Mouse (Mus musculus) natural killer cell, adult 2 months (primary cell): ENCODE results near the gene Fsd1.

Source experiments
- DNase-seq, 2 experiments: peaks; one replicate each; pipeline ENCODE4 v3.0.0; 2022; ENCODE audit warnings: low spot score in 2 of 2

The Fsd1 gene

DNA sequence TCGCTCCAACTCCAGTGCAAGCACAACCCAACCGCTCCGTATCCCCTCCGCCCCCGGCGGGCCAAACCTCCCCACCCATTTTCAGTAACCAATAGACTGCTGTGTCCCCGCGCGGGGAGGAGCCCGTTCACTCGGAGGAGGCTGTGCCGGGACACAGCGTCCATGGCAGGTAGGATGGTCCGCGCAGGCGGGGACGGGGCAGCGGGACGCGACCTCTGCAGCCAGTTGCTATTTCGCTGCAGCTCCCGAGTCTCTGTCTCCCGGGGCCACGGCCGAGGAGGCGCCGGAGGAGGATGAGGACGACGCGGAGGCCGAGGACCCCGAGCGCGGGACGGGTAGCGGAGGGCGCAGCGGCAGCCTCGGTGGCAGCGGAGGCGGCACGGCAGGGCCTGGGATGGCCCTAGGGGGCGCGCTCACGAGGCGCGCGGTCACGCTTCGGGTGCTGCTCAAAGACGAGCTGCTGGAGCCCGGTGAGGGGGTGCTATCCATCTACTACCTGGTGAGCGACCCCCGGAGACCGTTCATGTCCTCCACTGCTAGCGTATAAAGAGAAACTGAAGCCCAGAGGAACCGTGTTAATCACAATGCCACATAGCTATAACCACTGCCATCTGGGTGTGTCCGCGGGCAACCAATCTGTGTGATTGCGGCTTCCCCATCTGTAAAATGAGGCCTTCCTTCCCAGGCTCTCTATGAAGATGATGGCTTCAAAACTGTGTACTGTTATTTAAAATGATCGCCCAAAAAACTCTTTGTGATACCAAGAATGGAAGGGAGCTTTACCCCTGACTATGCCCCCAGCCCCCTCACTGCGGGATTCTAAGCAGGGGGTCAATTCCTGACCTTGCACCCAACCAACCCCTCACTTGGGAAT, 23.0 kb downstream of the Fsd1 start:
- peak; percentile 80 to 86 for DNase-seq

DNA sequence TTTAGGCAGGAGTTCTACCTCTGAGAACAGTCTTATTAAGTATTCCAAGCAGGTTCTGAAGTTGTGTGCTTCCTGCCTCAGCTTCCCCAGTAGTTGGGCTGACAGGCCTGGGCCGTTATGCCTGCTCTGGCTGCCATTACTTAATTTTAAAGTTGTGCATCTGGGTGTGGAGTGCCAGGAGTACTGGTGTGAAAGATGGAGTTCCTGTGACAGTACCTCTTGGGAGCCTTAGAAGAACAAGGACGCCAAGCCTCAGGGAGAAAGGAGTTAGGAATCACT, 23.6 kb downstream of the Fsd1 start:
- no peak for DNase-seq

DNA sequence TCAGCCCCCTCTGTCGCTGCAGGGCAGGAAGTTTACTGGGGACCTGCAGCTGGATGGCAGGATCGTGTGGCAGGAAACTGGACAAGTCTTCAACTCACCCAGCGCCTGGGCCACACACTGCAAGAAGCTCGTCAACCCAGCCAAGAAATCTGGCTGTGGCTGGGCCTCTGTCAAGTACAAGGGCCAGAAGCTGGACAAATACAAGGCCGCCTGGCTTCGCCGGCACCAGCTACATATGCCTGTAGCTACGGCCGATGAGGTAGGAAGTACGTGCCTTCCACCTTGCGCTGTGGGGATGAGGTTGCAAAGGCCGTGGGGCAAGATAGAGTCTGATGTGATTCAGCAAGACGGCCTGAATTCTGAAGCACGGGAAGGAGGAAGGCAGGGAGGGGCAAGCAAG, 23.9 kb downstream of the Fsd1 start:
- DNase-seq = no peak

DNA sequence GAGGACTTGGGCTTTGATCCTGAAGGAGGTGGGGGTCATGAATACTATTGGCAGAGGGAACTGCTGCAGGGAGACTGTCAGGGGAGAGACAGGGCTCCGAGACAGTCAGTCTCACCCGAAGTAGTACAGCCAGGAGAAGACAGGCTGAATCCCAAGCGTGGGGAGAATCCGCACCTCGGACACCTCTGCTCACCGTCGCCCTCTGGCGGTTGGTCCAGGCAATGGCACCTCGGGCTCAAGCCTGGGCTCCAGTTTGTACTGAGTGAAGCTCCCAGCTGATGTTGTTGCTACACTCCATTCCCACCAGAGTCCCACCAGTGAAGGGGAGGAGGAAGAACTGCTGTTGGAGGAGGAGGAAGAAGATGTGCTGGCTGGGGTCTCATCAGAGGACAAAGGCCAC, 24.4 kb downstream of the Fsd1 start:
- DNase-seq = peak; percentile 60 to 78

DNA sequence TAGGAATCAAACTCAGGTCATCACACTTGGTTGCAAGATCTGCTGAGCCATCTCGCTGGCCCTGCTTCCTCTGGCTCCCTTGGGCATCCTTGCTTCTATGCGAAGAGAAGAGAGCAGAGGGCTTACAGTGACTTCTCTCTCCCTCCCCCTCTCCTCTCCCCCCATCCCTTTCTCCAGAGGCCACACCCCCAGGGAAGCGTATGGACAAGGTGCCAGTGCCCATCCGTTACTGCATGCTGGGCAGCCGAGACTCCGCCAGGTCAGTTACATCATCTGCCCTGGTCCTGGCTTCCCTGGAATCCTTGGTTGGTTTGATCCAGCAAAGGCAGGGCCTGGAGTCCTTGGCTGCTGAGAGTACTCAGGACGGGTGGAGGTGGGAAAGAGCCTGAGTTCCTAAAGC, 25.1 kb downstream of the Fsd1 start:
- no peak for DNase-seq

DNA sequence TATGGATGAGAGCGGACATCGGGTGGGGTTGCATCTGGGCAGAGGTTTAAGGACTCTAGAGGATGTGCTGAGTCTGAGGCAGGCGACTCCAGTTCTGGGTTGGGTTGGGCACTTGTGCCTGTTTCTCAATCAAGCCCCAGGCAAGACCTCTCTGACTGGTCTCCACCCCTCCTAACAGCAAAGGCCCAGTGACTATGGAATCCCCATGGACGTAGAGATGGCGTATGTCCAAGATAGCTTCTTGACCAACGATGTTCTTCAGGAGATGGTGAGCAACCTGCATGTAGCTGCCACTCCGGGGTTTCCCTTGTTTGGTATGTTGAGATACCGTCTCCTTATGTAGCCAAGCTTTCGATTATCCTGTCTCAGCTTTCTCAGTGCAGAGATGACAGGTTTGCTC, 29.0 kb downstream of the Fsd1 start:
- DNase-seq = no peak

DNA sequence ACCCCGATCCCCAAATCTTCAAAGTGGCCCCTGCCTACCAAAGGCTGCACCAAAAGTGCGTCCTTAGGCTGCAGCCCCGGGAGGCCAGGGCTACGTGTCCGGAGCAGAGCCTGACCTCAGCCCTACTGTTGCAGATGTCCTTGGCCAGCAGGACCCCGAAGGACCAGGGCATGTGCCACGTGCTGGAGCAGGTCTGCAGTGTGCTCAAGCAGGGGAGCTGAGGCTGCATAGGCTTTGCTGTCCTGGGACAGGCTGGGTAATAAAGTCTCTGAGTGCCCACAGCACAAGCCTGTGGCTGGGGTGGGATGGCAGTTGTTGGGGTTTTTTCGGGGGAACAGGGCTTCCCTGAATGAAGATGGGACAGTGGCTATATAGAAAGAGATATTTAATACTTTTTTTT, 30.1 kb downstream of the Fsd1 start:
- DNase-seq = no peak

DNA sequence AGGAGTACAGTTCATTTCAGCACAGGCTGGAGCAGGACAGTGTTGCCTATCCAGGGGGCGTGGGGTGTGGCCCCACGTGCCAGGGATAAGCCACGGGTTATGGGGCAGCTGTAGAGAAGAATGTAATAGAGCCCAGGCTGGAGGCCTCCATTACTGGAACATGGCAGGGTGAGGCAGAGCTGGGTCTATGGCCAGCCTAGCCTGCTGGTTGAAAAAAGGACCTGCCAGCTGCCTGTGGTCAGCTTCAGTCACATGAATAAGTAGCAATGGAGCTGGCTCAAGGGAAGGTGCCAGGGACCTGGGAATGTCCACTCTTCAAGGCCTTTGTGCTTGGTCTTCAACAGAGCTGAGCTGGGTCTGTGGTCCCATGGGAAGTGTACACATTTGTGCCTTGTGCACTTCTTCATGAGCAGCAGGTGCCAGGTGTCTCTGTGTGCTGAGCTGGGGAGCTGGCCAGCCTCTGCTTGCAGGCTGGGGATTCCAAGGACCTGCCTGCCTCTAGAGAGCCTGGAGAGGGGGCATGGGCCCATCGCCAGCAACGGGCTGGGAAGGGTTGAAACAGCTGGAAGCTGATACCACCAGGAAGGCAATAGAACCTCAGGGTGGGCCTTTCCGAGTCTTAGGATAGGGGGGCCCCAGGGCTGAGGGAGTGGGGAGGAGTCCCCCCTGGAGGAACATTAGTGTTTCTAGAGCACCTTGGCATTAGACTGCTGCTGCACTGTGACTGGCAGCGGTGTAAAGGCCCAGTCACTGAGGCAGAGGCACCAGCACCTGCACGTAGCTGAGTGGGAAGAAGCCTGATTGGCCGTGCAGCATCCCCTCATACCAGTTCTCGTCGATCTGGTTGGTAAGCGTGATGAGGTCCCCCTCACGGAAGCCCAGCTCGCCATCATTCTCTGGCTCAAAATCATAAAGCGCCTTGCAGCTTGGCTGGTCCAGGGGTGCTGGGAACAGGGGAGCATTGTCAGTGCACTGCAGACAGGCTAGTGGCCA, 30.8 kb downstream of the Fsd1 start:
- DNase-seq = no peak

DNA sequence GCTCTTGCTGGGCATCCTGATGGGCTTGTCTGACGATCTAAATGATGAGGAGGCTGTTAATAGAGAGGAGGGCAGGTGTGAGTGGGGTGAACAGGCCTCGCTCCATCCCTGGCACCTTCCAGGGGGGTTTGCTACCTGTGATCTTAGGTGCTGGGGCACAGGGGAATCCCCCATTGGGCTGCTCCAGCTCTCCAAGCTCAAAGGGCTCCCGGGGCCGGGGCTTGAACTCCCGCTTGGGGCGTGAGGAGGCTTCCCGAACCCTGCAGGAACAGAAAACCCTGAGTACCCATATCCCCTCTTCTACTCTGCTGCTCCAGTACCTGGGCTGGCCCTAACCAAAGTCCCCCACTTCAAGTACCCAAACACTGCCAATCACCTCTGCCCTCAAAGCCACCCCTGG, 31.5 kb downstream of the Fsd1 start:
- no peak for DNase-seq

DNA sequence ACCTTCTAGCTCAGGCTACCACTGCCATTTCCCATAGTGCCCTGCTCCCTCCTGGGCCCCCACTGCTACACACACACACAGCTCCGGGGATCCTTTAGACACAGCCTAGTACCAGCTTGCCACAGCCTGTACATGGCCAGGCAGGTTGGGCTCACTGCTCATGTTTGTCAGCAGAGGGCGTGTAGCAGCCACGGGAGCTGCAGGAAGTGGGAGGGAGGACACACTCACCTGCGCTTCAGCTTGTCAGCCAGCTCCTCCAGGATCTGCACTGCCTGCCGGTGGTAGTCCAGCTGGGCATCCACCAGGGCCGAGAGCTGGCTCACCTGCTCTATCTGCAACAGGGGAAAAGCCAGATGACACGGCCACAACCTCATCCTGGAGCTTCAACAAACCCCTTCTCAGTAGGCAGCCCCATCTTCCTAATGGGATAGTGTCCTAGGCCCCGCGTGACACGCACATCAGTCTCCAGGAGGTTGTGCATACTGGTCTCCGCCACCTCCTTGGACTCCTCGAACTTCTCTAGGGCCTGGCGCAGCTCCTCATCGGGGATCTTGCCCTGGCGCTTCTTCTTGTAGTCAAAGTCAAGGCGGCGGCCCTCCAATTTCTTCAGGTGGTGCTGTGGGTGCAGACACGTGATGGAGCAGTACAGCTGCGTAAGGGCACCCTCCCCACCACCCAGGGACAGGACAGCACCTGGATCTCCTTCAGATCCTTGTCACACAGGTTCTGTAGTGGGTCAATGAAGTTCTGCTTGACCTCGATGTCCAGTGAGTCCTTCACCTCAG, 32.2 kb downstream of the Fsd1 start:
- peak in 1 of 2 experiments; percentile 53 for DNase-seq

DNA sequence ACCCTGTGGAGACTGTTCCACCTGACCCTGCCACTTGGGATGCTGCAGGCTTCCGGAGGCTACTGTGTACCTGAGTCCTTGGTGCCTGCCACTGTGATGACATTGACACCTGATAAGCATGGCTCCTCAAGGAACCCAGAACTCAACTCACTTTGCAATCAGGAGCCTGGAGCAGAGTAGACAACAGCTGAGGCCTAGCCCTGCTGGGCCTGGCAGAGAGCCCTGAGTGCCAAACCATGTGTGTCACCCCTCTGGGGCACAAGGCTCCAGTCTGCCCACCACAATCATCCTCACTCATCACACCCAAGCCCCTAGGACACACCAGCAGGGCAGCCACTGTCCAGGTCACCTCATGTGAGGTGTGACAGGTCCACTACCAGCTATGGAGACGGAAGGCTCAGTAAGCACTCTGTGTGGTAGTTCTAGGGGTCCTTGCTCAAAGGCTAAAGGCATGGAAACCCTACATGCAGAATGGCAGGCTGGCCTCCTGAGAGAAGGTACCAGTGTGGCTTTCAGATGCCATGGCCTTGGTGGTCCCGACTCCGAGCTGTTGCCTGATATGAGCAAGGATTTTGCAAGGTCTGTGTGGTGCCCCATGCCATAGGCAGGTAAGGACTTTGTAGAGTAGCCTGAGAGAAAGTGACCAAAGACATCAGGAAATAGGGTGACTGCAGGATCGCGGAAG, 34.2 kb downstream of the Fsd1 start:
- no peak for DNase-seq

DNA sequence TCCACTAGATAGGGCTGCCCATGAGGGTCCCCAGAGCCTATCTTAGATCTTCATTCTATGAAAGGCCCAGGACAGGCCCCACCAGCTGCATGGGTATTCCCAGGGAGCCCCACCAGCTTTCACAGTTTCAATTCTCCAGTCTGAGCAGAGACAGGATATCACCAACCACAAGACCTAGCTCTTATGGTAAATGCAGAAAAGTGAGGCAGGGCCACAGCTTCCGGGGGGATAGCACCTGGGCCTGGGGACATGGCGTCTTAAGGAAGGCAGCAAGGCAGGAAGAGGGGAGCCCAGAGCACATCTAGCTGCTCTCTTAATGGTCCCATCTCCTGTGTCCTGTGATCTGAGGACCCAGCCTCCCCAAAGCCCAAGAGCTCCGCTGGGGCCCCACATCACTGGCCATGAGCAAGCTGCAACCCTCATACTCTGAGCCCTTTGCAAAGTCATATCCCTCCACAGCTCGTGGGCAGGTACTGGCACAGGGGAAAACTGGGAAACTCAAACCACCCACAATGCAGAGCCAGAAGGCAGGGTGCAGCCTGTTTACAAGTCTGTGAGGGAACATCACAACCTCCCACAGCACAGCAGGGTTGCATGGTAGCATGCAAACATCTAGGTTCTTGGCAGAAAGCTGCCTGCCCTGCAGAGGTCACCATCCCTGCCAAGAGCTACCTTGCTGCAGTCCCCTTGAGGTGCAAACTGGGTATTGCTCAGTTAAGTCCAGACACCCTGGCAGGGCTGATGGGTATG, 35.0 kb downstream of the Fsd1 start:
- DNase-seq = peak in 1 of 2 experiments; percentile 30

DNA sequence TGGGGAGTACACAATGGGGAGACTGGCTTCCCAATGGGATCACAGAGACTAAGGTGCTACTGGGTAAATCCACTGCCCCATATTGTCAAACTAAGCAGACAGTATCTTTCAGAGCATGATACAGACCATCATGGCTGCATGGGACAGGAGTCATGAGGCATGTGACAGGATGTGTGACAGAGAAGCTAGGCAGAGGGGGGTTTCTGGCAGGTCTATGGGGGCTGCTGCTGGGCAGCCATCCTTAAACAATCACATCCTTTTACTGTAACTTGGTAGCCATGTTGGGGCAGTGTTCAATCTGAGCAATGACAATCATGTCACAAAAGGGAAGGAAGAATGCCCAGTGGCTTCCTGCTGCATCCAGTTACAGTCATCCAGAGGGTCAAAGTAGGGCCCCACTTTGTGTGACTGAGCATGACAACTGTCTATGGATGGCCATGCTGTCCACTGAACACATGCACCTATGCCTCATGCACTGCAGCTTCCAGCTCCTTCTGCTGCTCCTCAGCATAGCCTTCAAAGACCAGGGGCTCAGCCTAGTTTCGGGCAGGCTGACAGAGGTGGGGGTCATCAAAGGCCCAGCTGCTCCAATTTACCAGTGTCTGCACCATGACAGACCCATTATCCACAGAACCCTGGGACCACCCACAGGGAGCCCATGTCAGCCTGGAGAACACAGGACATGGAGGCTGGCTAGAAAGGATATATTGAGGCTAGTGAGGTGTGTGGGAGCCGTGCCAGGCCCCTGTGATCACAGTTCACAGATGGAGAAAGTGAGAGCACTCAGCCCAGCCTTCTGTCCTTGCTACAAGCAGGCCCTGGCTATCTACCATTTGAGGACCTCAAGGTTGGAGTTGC, 36.1 kb downstream of the Fsd1 start:
- peak in 1 of 2 experiments; percentile 59 for DNase-seq

DNA sequence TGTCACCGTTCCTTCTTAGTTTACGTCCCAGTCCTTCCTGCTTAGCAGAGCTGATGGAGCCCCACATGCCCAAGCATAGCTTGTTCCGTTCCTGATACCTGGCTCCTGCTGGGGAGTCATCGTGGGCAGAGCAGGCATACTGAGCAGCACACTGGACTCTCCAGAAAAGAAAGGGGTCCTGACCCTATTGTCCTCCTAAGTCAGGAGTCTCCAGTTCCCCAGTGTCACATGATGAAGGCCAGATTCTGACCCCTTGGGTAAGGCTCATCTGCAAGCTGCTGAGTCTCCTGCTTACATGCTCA, 36.6 kb downstream of the Fsd1 start:
- no peak for DNase-seq

DNA sequence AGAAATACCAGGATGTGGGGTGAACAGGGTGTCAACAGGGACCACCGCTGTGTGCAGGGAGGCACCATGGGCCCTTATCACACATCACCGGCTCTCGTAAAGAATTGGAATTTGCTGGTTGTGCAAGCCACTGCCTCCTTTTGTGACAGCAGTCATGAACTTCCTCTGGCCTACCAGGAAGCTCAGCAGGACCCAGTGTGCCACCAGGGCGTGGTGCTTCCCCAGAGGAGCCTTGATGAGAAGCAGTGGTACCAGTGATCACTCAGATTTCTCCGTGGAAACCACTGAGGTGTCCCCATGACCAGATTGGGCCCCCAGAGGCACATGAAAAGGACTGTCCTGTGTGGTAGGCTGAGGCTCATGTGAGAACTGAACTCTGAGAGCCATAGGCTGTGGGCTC, 37.1 kb downstream of the Fsd1 start:
- DNase-seq = no peak

DNA sequence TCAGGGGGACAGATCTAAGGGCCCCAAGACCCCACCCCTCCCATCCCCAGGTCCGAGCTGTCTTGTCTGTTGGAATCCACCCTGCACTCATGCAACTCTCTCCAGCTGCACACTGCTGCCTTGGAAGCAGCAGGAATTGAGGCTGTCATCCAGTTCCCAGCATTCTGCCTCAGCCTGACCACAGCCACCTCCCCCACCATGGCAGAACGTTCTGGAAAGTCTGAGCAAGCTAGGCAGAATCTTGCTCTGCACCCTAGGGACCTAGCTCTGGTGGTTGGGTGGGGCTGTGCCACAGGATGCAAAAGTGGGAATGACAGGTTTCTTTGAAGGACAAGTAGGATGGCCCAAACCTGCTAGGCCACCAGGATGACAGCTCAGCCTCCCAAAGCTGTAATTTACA, 38.2 kb downstream of the Fsd1 start:
- DNase-seq = no peak

DNA sequence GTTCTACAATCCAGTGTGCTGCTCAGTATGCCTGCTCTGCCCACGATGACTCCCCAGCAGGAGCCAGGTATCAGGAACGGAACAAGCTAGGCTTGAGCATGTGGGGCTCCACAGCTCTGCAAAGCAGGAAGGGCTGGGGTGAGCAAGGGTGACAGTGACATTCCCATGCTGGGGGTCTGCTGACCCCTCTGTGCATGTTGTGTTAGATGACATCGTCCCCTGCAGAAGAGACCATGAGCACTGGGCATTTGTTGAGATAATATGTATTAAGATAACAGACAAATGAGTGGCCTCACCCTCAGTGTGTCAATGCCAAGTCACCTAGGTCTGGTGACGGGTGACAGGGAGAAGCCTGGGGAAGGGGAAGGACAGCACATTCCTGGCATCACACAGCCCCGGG, 38.6 kb downstream of the Fsd1 start:
- DNase-seq = no peak

DNA sequence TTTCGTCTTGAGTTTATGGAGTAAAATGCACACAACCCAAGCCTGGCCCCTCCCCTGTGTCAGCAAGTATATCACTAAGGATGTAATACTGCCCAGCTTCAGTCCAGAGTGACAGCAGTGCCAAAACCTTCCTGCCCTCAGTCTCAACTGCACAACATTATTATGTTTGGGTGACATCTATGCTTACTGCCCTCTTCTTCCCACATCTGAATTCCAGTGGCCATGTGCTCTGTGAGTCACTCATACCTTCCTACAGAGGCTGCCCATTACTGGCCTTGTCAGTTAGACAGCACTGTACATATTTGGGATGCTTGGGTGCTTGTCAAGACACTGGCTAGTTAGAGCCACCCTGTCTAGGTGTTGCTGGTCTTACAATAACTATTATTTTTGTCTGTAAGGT, 40.0 kb downstream of the Fsd1 start:
- DNase-seq = no peak

DNA sequence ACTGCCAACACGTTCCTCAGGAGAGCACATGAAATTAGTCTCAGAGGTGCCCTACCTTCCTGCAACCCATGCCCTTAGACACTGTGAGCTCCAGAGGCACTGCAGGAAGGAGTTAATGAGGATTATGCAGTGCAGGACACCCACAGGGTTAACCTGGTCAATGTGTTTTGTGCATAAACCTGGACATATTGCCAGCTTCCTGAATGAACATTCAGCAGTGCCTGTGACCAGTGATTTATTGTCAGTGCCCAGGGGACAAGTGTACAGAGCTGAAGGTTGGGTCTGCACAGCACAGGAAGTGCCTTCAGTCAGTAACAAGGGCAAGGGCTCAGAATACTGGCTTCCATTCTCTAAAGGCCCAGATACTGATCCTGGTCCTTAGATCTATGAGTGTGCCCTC, 40.6 kb downstream of the Fsd1 start:
- no peak for DNase-seq

DNA sequence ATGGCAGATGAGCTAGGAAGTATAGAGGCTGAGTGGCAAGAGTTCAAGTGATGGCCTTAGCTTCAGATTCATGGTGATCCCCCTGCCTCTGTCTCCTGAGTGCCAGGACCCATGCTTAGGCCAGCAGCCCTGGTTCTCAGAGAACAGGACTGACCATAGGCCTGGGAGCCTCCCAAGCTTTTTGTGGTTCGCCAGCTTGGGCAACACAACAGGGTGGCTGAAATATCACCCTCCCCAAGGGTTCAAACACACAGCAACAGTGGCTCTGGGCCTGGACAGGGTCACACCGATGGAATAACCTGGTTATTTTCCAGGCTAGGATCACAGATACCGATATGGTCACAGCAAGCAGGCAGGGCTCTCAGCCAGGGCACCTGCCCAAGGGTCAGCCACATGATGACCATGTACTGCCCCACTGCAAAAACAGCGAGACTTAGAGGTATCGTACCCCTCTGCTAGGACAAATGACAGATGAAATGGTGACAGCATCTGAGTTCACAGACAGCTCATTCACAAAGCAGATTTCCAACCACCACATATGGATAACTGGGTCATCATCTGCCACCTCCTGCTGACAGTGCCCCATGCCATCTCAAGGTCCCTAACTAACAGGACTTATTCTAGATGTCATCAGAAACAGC, 41.6 kb downstream of the Fsd1 start:
- no peak for DNase-seq
